Mouse (Mus musculus) forebrain, embryonic 14.5 days (tissue): ENCODE results near the gene Kmt5b. TPM values are rescaled to one million over a fixed set of nuclear protein-coding genes. Genes with fewer than 3 reads are reported as not detected.

ENCODE experiments used
- ATAC-seq: fragments of 200-750 bp; cut with Nextera tagmentation; 2 replicates; pipeline ENCODE4 v1.8.0; 2017; ENCODE audit warnings: mild to moderate bottlenecking, moderate library complexity
- DNase-seq: peaks from one replicate; pipeline ENCODE4 v3.0.0-alpha.2; 2015; ENCODE audit warnings: low spot score
- H3K27ac ChIP-seq: fragments of 300-500 bp; sonication (generic); 2 replicates; pipeline ENCODE4 v1.5.1; 2014; ENCODE audit warnings: low read depth, mild to moderate bottlenecking, control low read depth, low read length, moderate library complexity
- H3K27me3 ChIP-seq: fragments of 300-500 bp; sonication (generic); replicated peaks from 2 replicates; pipeline ENCODE4 v1.6.1; 2014; ENCODE audit warnings: low read length, control low read depth, mixed read lengths; ENCODE audit not compliant: control insufficient read depth, insufficient read depth
- H3K36me3 ChIP-seq: fragments of 300-500 bp; sonication (generic); 2 replicates; pipeline ENCODE4 v1.6.1; 2014; ENCODE audit warnings: low read length, control low read depth; ENCODE audit not compliant: control insufficient read depth, insufficient read depth
- H3K4me1 ChIP-seq: fragments of 300-500 bp; sonication (generic); 2 replicates; pipeline ENCODE4 v1.6.1; 2014; ENCODE audit warnings: antibody characterized with exemption, low read length, control low read depth; ENCODE audit not compliant: control insufficient read depth, insufficient read depth
- H3K4me2 ChIP-seq: fragments of 300-500 bp; sonication (generic); 2 replicates; pipeline ENCODE4 v1.6.1; 2014; ENCODE audit warnings: mild to moderate bottlenecking, control low read depth, low read length
- H3K4me3 ChIP-seq: fragments of 300-500 bp; sonication (generic); 2 replicates; pipeline ENCODE4 v1.5.1; 2014; ENCODE audit warnings: low read depth, low read length, control low read depth
- H3K9ac ChIP-seq: fragments of 300-500 bp; sonication (generic); 2 replicates; pipeline ENCODE4 v1.6.1; 2014; ENCODE audit warnings: mild to moderate bottlenecking, low read length, control low read depth, moderate library complexity
- H3K9me3 ChIP-seq: fragments of 300-500 bp; sonication (generic); replicated peaks from 2 replicates; pipeline ENCODE4 v1.6.1; 2016; ENCODE audit warnings: low read length, control low read depth, mixed read lengths; ENCODE audit not compliant: control insufficient read depth
- WGBS: fragments of 180-500 bp; shearing (Covaris S2); extraction: QIAGEN DNeasy Blood & Tissue Kit; methylation state at CpG from one replicate; pipeline ENCODE4 v1.1.7; 2014; 5-methylcytosine and 5-hydroxymethylcytosine counted together
- polyA plus RNA-seq: library from polyadenylated mRNA; unstranded; fragments of >200 nt; fragmentation: Nextera tagmentation; extraction: Ambion mirVana; gene quantifications from 2 replicates; pipeline ENCODE4 v1.2.1, GENCODE M21; 2014

The Kmt5b gene
- polyA plus RNA-seq, 1 experiment from 2014 or later, result 32.8 TPM

GRCm38 (mm10) chr19:3850847-3851469, 83.7 kb downstream of the Kmt5b start:
- peak; percentile 0; the same call in 1 of the 2 replicates for ATAC-seq
- DNase-seq, result no peak
- Histone ChIP-seq H3K4me1 (peaks cover 21% of the 10 kb centered on the region), H3K27ac (peak overlapping the region; percentile 52; the same call in 1 of the 2 replicates), H3K9me3 (no peaks in the 10 kb centered on the region), H3K36me3 (no peaks in the 10 kb centered on the region), H3K27me3 (no peaks in the 10 kb centered on the region), H3K4me2 (peak overlapping the region; percentile 68), H3K9ac (peak overlapping the region; percentile 42), H3K4me3 (peak overlapping the region; percentile 89)
- WGBS, result 13% methylated on average over 19 of the region's 19 CpGs

DNA sequence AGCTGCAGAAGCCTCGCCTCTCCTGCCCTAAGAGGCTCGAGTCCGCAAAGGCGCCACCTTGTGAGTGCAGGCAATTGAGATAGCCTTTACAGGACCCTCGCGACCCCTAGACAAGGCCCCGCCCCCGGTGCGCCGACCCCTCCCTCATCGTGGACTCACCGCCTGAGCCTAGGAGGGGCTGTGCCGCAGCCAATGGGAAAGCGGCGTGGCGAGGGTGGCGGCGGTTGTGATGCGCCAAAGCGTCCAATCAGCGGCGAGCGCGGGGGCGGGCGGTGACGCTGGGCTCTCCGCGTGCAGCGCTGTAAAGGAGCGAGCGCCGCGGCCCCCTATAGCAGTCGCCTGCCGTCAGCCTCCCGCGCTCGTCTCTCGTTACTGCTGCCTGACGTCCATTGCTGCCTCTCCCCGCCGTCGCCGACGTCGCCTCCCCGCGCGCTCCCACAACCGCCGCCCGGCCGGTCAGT, 84.3 kb downstream of the Kmt5b start, which contains the start of gene Chka:
Gene Chka (plus strand): TSS at position 272 of the 461 bp plus-strand sequence.
- Histone ChIP-seq H3K27me3 (no peaks in the 10 kb centered on the region), H3K36me3 (no peaks in the 10 kb centered on the region), H3K9me3 (no peaks in the 10 kb centered on the region)

GRCm38 (mm10) chr19:3851979-3852681, 84.9 kb downstream of the Kmt5b start:
- peaks cover 21% of the 10 kb centered on the region for H3K4me1 ChIP-seq
- peak overlapping the region; percentile 68 for H3K4me2 ChIP-seq
- WGBS, result under 1% methylated on average over 46 of the region's 74 CpGs
- H3K27ac ChIP-seq, result peak overlapping the region; percentile 97
- ATAC-seq, result peak; percentile 52
- peak overlapping the region; percentile 88 for H3K9ac ChIP-seq
- peak overlapping the region; percentile 89 for H3K4me3 ChIP-seq
- DNase-seq, result peak; percentile 50
- no peaks in the 10 kb centered on the region for H3K27me3 ChIP-seq
- no peaks in the 10 kb centered on the region for H3K9me3 ChIP-seq
- H3K36me3 ChIP-seq, result no peaks in the 10 kb centered on the region

More for the DNA sequence above, 84.3 kb downstream of the Kmt5b start, which contains the start of gene Chka:
- ATAC-seq (peak; percentile 99), DNase-seq (peak; percentile 98)
- peak within 1 kb of the TSS; percentile 89 for H3K4me3 ChIP-seq
- peak within 1 kb of the TSS; percentile 97 for H3K27ac ChIP-seq
- H3K4me1 ChIP-seq, result peaks cover 21% of the 10 kb centered on the region
- under 1% methylated on average over 53 of the region's 54 CpGs for WGBS
- H3K9ac ChIP-seq, result peak within 1 kb of the TSS; percentile 88
- peak within 1 kb of the TSS; percentile 68 for H3K4me2 ChIP-seq

- H3K4me3 ChIP-seq, result peak overlapping the region; percentile 89
- no peaks in the 10 kb centered on the region for H3K36me3 ChIP-seq
- ATAC-seq (no peak), DNase-seq (no peak)
- peak overlapping the region; percentile 68 for H3K4me2 ChIP-seq
- H3K27me3 ChIP-seq, result no peaks in the 10 kb centered on the region
- no peak overlapping the region for H3K27ac ChIP-seq
- WGBS, result 91% methylated on average over 10 of the region's 10 CpGs
- H3K9me3 ChIP-seq, result no peaks in the 10 kb centered on the region
- H3K4me1 ChIP-seq, result peaks cover 21% of the 10 kb centered on the region
- H3K9ac ChIP-seq, result no peak overlapping the region
Measured at GRCm38 (mm10) chr19:3853121-3853520, 85.9 kb downstream of the Kmt5b start.

DNA sequence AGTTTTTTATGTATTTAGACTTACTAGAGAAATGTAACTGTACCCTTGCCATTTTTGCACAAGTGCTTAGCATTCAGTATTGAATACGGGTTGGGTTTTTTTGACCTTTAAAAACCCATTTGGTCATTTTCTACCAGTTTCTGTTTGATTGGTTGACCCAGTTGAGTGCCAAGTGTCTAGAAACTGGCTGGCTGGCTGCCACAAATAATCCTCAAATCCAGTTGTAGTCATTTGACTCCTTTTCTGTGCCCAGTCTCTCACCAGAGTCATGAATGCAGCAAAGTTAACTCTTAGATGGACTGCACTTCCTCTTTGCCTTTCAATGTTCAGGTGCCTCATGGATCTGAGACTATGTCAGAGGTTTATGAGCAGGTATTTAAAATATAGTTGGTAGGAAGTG, 86.7 kb downstream of the Kmt5b start:
- DNase-seq, result no peak

DNA sequence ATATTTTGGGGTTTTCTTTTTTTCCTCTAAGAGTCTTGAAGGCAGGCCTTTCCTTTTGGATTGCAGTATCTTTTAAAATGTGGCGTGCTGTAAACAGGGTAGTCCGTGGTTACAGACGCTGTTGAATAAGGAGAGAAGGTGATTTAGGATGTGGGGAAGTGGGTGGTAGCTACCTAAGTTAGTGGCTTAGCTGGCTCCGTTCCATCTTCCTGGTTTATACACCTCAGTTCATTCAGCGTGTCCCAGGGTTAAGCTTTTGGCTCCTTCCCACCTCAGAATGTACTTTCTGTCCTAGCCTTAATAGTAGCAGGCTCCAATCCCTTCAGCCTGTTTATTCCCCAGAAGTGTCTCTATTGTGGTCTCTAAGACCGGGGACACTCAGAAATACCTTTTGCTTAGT, 87.9 kb downstream of the Kmt5b start:
- Histone ChIP-seq H3K36me3 (no peaks in the 10 kb centered on the region), H3K4me1 (peaks cover 21% of the 10 kb centered on the region), H3K27me3 (no peaks in the 10 kb centered on the region), H3K9ac (no peak overlapping the region), H3K4me3 (no peak overlapping the region), H3K4me2 (peak overlapping the region; percentile 4; the same call in 1 of the 2 replicates), H3K27ac (no peak overlapping the region), H3K9me3 (no peaks in the 10 kb centered on the region)
- 65% methylated on average over 6 of the region's 6 CpGs for WGBS
- DNase-seq (no peak), ATAC-seq (no peak)

More for the DNA sequence above, 86.7 kb downstream of the Kmt5b start:
- H3K9ac ChIP-seq, result no peak overlapping the region
- peaks cover 21% of the 10 kb centered on the region for H3K4me1 ChIP-seq
- whole genome bisulfite sequencing, result 82% methylated on average over 1 of the region's 1 CpGs
- no peak overlapping the region for H3K4me2 ChIP-seq
- no peak for ATAC-seq
- H3K9me3 ChIP-seq, result no peaks in the 10 kb centered on the region
- no peak overlapping the region for H3K27ac ChIP-seq
- H3K27me3 ChIP-seq, result no peaks in the 10 kb centered on the region
- no peak overlapping the region for H3K4me3 ChIP-seq
- H3K36me3 ChIP-seq, result no peaks in the 10 kb centered on the region

GRCm38 (mm10) chr19:3855601-3856000, 88.4 kb downstream of the Kmt5b start:
- WGBS, result 25% methylated on average over 4 of the region's 4 CpGs
- ATAC-seq, result no peak
- H3K4me2 ChIP-seq, result no peak overlapping the region; the same call in 1 of the 2 replicates
- H3K27ac ChIP-seq, result no peak overlapping the region
- peak; percentile 16 for DNase-seq
- H3K4me3 ChIP-seq, result no peak overlapping the region
- H3K9me3 ChIP-seq, result no peaks in the 10 kb centered on the region
- no peaks in the 10 kb centered on the region for H3K36me3 ChIP-seq
- H3K27me3 ChIP-seq, result no peaks in the 10 kb centered on the region
- peaks cover 21% of the 10 kb centered on the region for H3K4me1 ChIP-seq
- no peak overlapping the region for H3K9ac ChIP-seq

DNA sequence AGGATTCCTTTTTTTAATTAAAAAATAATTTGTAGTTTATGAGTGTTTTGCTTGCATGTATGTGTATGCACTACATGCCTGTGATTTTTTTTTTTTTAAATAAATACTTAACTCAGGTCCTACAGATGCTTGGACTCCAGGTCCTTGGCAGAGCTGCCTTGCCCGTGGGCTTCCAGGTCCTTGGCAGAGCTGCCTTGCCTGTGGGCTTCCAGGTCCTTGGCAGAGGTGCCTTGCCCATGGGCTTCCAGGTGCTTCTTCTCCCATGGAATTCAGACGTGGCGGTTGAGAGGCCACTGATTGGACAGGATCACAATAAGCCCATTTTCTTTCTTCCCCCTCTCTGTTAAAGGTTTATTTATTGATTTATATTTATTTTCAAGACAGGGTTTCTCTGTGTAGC, 90.0 kb downstream of the Kmt5b start:
- no peak for ATAC-seq
- H3K36me3 ChIP-seq, result no peaks in the 10 kb centered on the region
- 81% methylated on average over 3 of the region's 3 CpGs for WGBS

GRCm38 (mm10) chr19:3862713-3863112, 95.5 kb downstream of the Kmt5b start:
- no peak for DNase-seq
- no peaks in the 10 kb centered on the region for H3K27me3 ChIP-seq
- peaks cover 11% of the 10 kb centered on the region for H3K36me3 ChIP-seq
- 83% methylated on average over 2 of the region's 2 CpGs for WGBS
- H3K27ac ChIP-seq, result no peak overlapping the region
- no peak overlapping the region for H3K9ac ChIP-seq
- no peak for ATAC-seq
- H3K9me3 ChIP-seq, result no peaks in the 10 kb centered on the region
- no peak overlapping the region for H3K4me2 ChIP-seq
- H3K4me3 ChIP-seq, result no peak overlapping the region
- no peaks in the 10 kb centered on the region for H3K4me1 ChIP-seq

More for the DNA sequence above, 90.0 kb downstream of the Kmt5b start:
- no peak for DNase-seq
- Histone ChIP-seq H3K9ac (no peak overlapping the region), H3K4me2 (no peak overlapping the region), H3K27ac (no peak overlapping the region), H3K4me1 (peaks cover 16% of the 10 kb centered on the region), H3K27me3 (no peaks in the 10 kb centered on the region), H3K4me3 (no peak overlapping the region), H3K9me3 (no peaks in the 10 kb centered on the region)
